Mouse (Mus musculus) liver, embryonic 14.5 days (tissue): ENCODE measurements at regions not wholly inside any gene's neighbourhood (a gene's known extent, or its start where the extent isn't known, plus 50 kb on each side); places are given as distances from the start of the nearest gene placed in this dataset.

Experiments
- CTCF ChIP-seq: IDR thresholded peaks from 2 replicates; pipeline ENCODE4 v1.5.1; 2016; ENCODE audit warnings: antibody characterized with exemption, low read depth, control low read depth
- EP300 ChIP-seq: IDR thresholded peaks from 2 replicates; pipeline ENCODE4 v1.6.1; 2016; ENCODE audit warnings: antibody characterized with exemption, low read depth

GRCm38 (mm10) chr5:118354127-118354526 lies 109.1 kb downstream of the 2410131K14Rik start:
- TF ChIP-seq CTCF (no peak), EP300 (no peak)
